Comparison of ENCODE assay signal across 8 mouse cellular contexts in the genomic region with DNA sequence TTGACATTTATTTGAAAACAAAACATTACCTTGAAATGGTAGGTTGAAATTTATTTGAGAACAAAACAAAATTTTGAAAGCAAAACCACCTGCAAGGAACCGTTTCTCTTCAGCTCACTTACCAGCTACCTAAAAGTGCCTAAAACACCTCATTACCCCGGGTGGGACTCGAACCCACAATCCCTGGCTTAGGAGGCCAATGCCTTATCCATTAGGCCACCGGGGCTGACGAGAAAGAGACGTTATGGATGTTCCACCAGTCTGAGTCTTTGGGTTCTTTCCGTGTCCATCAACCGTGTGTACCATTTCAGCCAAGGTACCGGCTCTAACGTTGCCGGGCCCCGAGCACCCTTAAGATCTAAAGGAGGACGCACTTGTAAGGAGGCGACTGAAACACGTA. TPM values are rescaled to one million over a fixed set of nuclear protein-coding genes. Genes with fewer than 3 reads are reported as not detected.
DNase-seq lines count a peak whose midpoint lies in the region; ATAC-seq lines count a peak whose summit lies in the region.

No protein-coding gene starts in this region.

- no peaks in the 10 kb centered on the region for H3K27me3 ChIP-seq in embryonic facial prominence, embryonic 13.5 days
- no peaks in the 10 kb centered on the region for H3K27me3 ChIP-seq in limb, embryonic 13.5 days
- no peaks in the 10 kb centered on the region for H3K27me3 ChIP-seq in midbrain, embryonic 14.5 days (ENCODE audit: control insufficient read depth, insufficient read depth, low read length)

- H3K4me2 ChIP-seq in embryonic facial prominence, embryonic 13.5 days: peak overlapping the region; percentile 80
- H3K4me2 ChIP-seq in limb, embryonic 13.5 days (replicated peaks): peak overlapping the region; percentile 78
- H3K4me2 ChIP-seq in midbrain, embryonic 14.5 days (ENCODE audit: low read length): peak overlapping the region; percentile 68

- H3K36me3 ChIP-seq in embryonic facial prominence, embryonic 13.5 days: no peaks in the 10 kb centered on the region
- H3K36me3 ChIP-seq in limb, embryonic 13.5 days: no peaks in the 10 kb centered on the region
- no peaks in the 10 kb centered on the region for H3K36me3 ChIP-seq in midbrain, embryonic 14.5 days (ENCODE audit: control insufficient read depth, insufficient read depth, low read length)

- no peak for ATAC-seq in embryonic facial prominence, embryonic 13.5 days (ENCODE audit: insufficient number of reproducible peaks, insufficient read depth, low FRiP score, low TSS enrichment, low read depth)
- ATAC-seq in limb, embryonic 13.5 days (ENCODE audit: low FRiP score, low read depth): no peak
- ATAC-seq in midbrain, embryonic 14.5 days (ENCODE audit: low FRiP score, low TSS enrichment): peak; percentile 43; the same call in 1 of the 2 replicates

- no peak overlapping the region for H3K27ac ChIP-seq in embryonic facial prominence, embryonic 13.5 days
- H3K27ac ChIP-seq in limb, embryonic 13.5 days: no peak overlapping the region
- H3K27ac ChIP-seq in midbrain, embryonic 14.5 days (replicated peaks; ENCODE audit: low read depth, low read length): 0 out of 2 replicates have a peak overlapping the region, but pooled peaks have one; percentile 47

- H3K4me3 ChIP-seq in embryonic facial prominence, embryonic 13.5 days: peak overlapping the region; percentile 57
- H3K4me3 ChIP-seq in limb, embryonic 13.5 days: peak overlapping the region; percentile 55
- peak overlapping the region; percentile 51 for H3K4me3 ChIP-seq in midbrain, embryonic 14.5 days (replicated peaks; ENCODE audit: low read depth, low read length)

- H3K9me3 ChIP-seq in embryonic facial prominence, embryonic 13.5 days: no peaks in the 10 kb centered on the region
- H3K9me3 ChIP-seq in limb, embryonic 13.5 days: no peaks in the 10 kb centered on the region
- H3K9me3 ChIP-seq in midbrain, embryonic 14.5 days (ENCODE audit: control insufficient read depth, low read length): no peaks in the 10 kb centered on the region

- H3K9ac ChIP-seq in embryonic facial prominence, embryonic 13.5 days: peak overlapping the region; percentile 57; the same call in 1 of the 2 replicates
- no peak overlapping the region for H3K9ac ChIP-seq in limb, embryonic 13.5 days
- peak overlapping the region; percentile 34 for H3K9ac ChIP-seq in midbrain, embryonic 14.5 days (replicated peaks; ENCODE audit: low read length)

- H3K4me1 ChIP-seq in embryonic facial prominence, embryonic 13.5 days: peaks cover 16% of the 10 kb centered on the region; the same call in 1 of the 2 replicates
- peaks cover 16% of the 10 kb centered on the region for H3K4me1 ChIP-seq in limb, embryonic 13.5 days
- no peaks in the 10 kb centered on the region for H3K4me1 ChIP-seq in midbrain, embryonic 14.5 days (ENCODE audit: control insufficient read depth, insufficient read depth, low read length)

- WGBS in embryonic facial prominence, embryonic 13.5 days: 2% methylated on average over 15 of the region's 15 CpGs
- 1% methylated on average over 15 of the region's 15 CpGs for WGBS in limb, embryonic 13.5 days
- WGBS in midbrain, embryonic 14.5 days: under 1% methylated on average over 15 of the region's 15 CpGs

- peak; percentile 95 for DNase-seq in A20 (ENCODE audit: low read depth, low spot score)
- peak; percentile 89 to 92 for DNase-seq in adrenal gland, postnatal 36 days
- DNase-seq in heart, adult 8-10 months (ENCODE audit: low spot score): peak; percentile 91
- peak; percentile 74 for DNase-seq in kidney, adult 9 months
- peak; percentile 89 for DNase-seq in midbrain, embryonic 14.5 days
- peak; percentile 82 for DNase-seq in spleen, adult 12 weeks (ENCODE audit: low spot score)

RNA-seq across cellular contexts. Expression of gene Zfp213, which starts 15.4 kb away (rescaled TPM):
- 10 to 100 TPM; 10.3 to 12.1 TPM for total RNA-seq in adrenal gland, postnatal 36 days (2021)
- 20.0 and 22.5 TPM in 2 replicates for polyA plus RNA-seq in embryonic facial prominence, embryonic 13.5 days (2015; fragmentation: Nextera tagmentation; extraction: Ambion mirVana)
- total RNA-seq in heart, adult 8-10 months (2022): 1 to 10 TPM; 4.9 to 6.5 (median 5.8) TPM
- polyA plus RNA-seq in limb, embryonic 13.5 days (2015; fragmentation: Nextera tagmentation; extraction: Ambion mirVana): 21.0 and 21.7 TPM in 2 replicates
- 16.8 and 19.1 TPM in 2 replicates for polyA plus RNA-seq in midbrain, embryonic 14.5 days (2014; fragmentation: Nextera tagmentation; extraction: Ambion mirVana)

RNA-seq across cellular contexts. Expression of gene Zfp13, which starts 50.7 kb away (rescaled TPM):
- total RNA-seq in adrenal gland, postnatal 36 days (2021): 10 to 100 TPM in 1 of 2 experiments, 1 to 10 TPM in 1; 7.0 to 11.4 TPM
- 18.2 and 21.9 TPM in 2 replicates for polyA plus RNA-seq in embryonic facial prominence, embryonic 13.5 days (2015; fragmentation: Nextera tagmentation; extraction: Ambion mirVana)
- 1 to 10 TPM; 1.9 to 5.9 (median 4.4) TPM for total RNA-seq in heart, adult 8-10 months (2022)
- polyA plus RNA-seq in limb, embryonic 13.5 days (2015; fragmentation: Nextera tagmentation; extraction: Ambion mirVana): 19.9 and 22.2 TPM in 2 replicates
- 24.8 and 31.4 TPM in 2 replicates for polyA plus RNA-seq in midbrain, embryonic 14.5 days (2014; fragmentation: Nextera tagmentation; extraction: Ambion mirVana)

RNA-seq across cellular contexts. Expression of gene Zscan10, which starts 52.0 kb away (rescaled TPM):
- total RNA-seq in adrenal gland, postnatal 36 days (2021): not detected
- polyA plus RNA-seq in embryonic facial prominence, embryonic 13.5 days (2015; fragmentation: Nextera tagmentation; extraction: Ambion mirVana): 0.27 and 0.37 TPM in 2 replicates
- total RNA-seq in heart, adult 8-10 months (2022): not detected
- 0.56 and 0.57 TPM in 2 replicates for polyA plus RNA-seq in limb, embryonic 13.5 days (2015; fragmentation: Nextera tagmentation; extraction: Ambion mirVana)
- not detected in 2 replicates for polyA plus RNA-seq in midbrain, embryonic 14.5 days (2014; fragmentation: Nextera tagmentation; extraction: Ambion mirVana)
